Mouse (Mus musculus) adrenal gland, postnatal 36 days (tissue): ENCODE results near the gene Asb2. TPM values are rescaled to one million over a fixed set of nuclear protein-coding genes. Genes with fewer than 3 reads are reported as not detected.

Source experiments
- DNase-seq, 2 experiments: peaks; one replicate each; pipeline ENCODE4 v3.0.0; 2021; ENCODE audit warnings: mixed read lengths in 1 of 2
- total RNA-seq, 2 experiments: library from RNA; stranded (reverse); gene quantifications; 2 replicates each; pipeline ENCODE4 v1.2.3; 2021

Gene Asb2
- total RNA-seq, 2 experiments from 2014 or later: 1.1 to 1.3 TPM

DNA sequence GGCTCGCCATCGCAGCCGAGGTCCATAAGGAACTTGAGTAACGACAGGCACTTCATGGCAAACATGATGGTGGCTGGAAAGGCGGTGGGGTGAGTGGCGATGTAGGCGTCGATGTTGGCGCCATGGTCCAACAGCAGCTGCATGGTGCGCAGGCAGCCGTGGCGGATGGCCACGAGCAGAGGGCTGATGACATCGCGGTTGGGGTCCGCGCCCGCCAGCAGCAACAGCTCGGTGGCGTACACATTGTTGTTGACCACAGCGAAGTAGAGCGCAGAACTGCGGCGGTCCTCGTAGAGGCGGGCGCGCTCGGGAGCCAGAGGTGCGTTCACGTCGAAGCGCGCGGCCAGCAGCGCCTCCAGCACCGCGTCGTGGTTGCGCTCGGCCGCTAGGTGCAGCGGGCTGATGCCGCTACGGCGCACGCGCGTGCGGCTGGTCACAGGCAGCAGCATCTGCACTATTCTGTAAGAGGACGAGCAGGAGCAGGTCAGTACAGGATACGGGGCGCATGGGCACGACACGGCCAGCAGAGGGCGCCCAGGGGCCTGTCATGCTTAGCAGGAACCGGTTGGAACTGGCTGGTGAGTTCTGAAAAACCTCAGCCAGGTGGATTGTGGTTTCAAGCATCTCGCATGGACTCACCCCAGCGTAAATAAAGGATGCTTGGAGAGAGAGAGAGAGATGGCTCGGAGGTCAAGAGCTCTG is 30.5 kb downstream of the Asb2 start:
- DNase-seq: peak; percentile 90 to 93

DNA sequence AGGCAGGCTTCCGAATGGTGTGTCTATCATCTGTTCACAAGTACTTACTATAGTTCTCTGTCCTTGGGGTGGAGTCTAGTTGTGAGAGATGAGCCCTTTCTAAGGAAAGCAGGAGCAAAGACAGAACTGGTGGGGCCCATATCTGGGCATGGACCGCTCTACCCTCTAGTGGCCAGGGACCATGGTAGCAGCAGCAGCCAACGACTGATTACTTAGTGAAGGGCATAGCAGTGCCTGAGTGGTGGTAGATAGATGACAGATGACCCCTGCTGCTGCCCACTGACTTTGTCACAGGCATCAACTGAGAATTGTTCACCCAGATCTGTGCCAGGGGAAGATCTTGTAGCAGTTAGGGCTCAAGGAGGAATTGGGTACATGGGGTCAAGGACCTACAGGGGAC is 33.0 kb downstream of the Asb2 start:
- peak; percentile 61 to 63 for DNase-seq

DNA sequence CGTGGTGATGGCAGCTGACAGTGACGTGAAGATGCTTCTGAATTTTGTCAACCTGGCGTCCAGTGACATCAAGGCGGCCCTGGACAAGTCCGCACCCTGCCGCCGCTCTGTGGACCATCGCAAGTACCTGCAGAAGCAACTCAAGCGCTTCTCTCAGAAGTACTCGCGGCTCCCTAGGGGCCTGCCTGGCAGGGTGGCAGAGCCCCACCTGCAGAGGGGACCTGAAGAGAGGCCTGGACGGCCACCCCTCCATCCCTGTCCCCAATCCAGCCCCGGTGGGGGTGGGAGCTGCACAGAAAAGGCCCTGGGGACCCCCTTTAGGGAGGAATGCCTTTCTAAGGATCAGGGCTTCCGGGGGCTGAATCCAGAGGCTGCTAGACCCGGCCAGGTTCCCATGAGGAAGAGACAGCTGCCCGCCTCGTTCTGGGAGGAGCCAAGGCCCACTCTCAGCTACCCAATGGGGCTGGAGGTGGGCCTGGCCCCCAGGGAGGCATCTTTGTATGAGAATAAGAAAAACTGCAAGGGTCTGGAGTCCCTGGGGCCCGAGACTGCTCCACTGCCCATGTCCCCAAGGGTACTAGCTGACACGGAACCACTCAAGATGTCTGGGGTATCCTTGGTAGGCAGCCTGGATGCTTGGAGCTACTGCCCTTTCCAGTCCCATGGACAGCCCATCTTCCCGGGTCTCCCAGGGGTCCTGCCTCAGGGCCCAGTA is 39.8 kb downstream of the Asb2 start:
- DNase-seq: no peak

DNA sequence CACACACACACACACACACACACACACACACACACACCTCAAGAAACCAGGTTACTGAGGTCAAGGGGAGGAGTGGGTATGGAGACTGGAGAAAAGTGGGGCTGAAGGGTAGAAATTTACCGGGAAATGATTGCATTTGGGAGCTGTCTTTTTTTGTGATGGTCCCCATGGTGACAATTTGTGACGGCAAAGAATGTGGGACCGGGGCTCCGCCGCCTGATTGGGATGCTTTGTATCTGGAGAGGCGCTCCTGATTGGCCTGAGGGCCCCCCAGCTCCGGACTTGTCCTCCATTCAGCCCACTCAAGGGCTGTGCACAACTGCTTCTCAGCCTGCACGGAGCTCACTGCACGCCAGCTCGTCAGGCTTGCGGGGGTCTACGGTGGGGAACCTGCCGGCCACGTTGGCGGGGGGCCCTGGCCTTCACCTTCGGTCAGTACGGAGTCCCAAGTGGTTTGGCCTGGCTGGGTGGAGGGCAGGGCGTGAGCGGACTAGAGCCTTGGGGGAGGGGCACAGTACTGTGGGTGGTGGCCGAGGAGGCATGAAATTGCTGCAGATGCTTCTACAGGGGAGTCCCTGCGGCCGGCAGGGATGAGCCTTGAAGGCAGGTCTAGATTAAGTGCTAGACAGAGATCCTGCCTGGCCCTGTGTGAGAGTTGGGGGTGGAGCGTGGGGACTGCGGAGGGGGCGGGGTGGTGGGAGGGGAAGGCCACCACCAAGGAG is 41.0 kb downstream of the Asb2 start:
- peak in 1 of 2 experiments; percentile 12 for DNase-seq

DNA sequence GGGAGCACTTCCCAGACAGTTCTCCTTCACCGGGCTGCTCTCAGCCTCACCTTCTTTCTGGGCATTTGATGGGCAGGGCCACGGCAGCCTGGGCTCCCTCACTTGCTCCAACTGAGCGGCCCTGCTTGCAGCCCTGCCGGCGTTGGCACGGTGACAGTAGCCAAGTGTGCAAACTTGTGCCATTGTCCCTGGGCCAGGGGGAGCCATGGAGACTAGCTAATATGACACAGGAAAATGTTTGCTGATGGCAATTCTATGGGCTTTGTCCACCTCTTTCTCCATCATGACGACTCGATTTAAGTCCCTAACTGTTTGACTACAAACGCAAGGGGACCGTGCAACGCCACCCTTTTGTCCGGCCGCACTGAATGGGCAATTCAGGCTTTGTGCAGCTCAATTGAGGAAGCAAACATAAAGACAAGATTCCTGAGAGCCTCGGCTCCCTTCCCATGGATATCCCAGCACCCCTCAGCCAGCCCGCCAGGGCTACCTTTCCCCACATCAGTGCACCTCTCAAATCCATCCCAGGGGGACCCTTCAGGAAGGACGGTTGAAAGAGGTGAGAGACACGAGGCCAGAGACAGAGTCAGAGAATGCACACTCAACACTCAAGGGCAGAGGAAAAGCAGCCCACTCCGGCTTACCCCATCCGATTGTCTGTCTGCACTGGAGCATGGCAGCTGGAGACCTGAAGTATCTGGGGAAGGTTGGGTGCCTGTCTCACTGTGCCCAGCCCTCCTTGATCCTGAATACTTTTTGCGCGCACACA is 41.7 kb downstream of the Asb2 start:
- DNase-seq: peak in 1 of 2 experiments; percentile 24

DNA sequence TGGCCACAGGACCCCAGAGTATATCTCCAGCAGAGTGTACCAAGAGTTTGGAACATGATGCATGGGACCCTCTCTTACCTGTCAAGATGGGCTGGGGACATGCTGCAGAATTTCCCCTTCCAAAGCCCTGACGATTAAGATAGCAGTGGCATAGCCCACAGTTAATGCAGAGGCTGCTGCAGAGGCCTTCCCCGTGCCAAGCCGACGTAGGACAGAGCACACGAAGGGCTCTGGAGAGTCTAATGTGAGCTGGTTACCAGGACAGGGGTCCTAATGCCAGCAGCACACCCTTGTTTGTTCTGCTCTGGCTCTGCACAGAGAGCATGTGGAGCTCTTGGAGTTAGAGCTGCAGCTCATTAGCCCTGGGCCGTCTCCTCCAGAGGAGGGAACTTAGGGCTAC is 42.5 kb downstream of the Asb2 start:
- DNase-seq: no peak

DNA sequence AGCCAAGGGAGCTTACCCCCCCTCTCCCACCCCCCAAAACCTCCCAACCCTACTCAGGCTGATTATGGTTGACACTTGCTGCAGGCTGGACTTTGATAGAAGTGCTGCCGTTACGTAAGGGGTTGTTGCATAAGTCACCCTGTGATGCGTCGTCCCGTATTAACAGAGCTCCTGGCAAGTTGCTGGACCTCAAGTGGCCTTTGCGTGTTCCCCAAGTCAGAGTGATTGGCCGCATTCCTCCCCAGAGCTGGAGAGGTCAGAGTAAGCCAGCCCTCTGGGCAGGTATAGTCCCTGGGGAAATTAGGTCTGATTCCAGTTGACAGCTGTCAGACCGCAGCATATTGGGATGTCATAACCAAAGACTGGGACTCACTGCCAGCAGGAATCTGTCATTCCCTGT is 43.9 kb downstream of the Asb2 start:
- peak in 1 of 2 experiments; percentile 41 for DNase-seq

DNA sequence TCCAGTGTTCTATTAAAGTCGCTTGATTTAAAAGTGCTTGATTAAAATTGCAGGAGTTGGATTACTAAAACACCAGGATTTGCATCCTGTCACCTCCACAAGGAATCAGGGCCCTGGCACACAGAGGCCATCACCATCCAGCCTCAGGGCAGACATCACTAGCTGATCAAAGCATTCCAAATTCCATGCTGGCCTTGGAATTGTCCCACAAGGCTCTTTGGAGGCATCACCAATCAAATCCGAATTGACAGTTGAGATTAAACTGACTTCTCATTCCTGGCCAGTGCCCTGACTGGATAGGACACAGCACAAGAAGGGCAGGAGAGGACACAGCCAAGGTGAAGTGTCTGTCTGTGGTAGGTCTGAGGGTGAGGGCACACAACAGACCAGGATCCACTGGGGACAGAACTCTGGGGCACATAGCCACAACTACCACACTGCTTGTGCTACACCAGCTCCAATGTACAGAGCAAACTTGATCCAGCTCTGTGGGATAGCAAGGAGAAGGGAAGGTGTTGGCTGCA is 45.0 kb downstream of the Asb2 start, which contains the start of gene Fam181a:
Fam181a (plus strand) TSS at position 232 of the 524 bp plus-strand sequence.
- peak in 1 of 2 experiments; percentile 24 for DNase-seq

DNA sequence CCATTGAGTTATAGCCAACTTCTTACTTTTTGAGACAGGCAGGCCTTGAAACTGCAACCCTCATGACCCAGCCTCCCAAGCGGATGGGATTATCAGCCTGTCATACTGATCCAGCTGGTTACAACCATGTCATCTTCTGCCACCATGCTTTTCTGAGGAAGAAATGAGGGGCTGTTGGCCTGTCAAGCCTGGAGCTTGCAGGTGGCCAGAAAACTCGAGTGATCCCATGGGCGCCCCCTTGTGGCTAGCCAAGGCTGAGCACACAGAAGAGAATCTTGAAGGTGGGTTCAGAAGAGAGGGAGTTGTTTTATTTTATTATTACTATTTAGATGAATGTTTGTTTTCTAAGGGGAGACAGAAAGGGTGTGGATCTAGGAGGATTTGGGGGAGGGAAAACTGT is 49.1 kb downstream of the Asb2 start:
- DNase-seq: peak; percentile 66 to 83

DNA sequence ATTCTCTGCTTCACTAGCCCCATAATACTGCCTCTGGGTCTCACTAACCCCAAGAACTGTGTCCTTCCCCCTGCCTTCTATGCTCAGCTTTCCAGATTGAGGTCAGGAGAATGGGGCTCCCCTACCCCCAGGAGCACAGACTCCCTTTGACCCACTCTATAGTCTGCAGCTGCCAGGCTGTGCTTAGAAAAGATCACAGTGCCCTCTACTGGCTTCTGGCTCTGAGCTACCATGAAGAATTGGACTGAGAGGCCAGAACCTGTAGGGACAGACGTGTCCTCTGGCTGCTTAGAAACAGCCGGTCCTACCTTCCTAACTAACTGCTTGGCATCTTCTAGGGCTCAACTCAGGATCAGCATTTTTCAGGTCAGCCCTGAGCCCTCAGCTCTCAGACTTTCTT is 49.6 kb downstream of the Asb2 start:
- peak; percentile 41 to 59 for DNase-seq

DNA sequence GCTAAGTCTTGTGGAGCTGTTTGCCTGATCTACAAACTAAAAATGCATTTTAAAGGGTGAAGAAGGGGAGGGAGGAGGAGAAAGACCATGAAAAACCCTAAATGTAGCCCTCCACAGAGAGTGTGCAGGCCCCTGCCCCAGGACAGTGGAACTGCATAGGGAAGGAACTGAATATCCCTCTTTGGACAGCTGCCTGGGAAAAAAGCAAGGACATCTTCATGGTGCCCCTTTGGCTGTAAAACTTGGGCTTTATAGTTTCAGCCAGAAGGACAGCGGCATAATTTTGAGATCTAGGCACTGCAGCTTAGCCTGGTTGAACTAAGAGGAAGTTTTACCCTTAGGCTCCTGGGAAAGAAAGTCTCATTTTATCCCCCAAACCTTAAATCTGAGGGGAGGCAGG is 52.8 kb downstream of the Asb2 start:
- peak in 1 of 2 experiments; percentile 19 for DNase-seq

DNA sequence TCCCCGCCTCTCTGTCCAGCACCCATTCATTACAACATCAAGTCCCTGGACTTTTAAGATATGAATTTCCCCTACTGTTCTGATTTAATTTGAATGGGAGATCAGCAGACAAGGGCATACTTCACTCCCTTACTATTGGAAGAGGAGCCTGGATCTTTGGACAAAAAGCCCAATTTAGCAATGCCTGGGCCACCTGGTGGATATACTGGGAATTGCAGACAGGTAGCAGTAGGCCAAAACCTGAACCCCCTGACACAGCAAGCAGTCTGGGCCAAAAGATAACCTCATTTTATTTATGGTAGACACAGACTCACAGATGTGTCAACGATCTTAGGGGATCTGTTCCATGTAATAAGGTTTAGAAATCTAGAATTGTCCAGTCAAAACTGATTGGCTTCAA is 54.2 kb downstream of the Asb2 start:
- peak; percentile 67 to 72 for DNase-seq

DNA sequence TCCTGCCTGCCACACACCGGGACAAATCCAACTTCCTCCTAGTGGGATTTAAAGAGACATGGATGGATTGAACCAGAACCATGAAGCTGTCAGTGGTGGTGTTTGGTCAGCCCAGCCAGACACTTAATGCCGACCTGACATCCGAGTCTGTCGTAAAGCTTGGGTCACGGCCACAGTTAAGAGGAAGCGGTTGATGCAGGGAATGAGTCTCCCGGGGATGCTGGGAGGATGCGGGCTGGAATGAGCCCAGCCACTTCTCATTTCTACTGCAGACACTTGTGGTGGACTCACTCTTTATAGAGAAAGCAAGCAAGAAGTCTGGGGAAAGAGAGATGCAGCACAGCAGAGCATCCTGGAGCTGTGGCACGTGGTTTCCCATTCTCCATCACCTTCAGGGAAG is 55.3 kb downstream of the Asb2 start:
- DNase-seq: no peak

DNA sequence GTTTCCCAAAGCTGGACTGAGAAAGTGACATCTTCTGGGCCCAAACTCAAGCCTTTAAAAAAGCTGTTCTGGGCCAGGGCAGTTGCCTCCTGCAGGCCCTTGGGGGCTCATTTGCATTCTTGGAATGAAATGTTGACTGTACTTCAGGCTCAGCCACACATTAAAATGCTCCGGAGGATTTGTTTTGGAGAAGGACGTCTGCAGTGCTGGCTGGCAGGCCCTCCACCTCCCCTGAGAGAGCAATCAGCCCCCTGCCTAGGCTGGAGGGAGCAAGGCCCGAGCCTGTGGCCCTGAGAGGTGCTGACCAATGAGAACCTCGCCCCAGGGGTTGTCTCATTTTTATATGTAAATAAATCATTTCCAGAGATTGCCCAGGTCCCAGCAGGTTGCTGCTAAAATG is 59.5 kb downstream of the Asb2 start:
- DNase-seq: no peak

DNA sequence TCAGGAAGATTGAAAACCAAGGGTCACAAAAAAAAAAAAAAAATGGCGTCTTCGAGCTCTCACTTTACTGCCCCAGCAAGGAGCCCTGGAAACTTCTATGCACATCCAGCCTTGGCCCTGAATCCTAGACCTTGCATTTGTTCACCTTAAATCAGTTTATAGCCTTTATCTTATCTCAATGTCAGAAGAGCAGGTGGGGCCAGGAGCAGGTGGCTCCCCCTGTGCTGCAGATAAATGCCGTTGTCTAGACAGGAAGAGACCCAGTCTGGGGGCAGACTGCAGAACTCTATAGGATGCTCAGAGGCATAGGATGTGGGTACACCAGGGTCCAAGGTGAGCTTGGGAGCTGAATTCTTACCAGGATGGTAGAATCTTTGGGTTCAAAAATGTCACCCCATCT is 63.4 kb downstream of the Asb2 start:
- no peak for DNase-seq

DNA sequence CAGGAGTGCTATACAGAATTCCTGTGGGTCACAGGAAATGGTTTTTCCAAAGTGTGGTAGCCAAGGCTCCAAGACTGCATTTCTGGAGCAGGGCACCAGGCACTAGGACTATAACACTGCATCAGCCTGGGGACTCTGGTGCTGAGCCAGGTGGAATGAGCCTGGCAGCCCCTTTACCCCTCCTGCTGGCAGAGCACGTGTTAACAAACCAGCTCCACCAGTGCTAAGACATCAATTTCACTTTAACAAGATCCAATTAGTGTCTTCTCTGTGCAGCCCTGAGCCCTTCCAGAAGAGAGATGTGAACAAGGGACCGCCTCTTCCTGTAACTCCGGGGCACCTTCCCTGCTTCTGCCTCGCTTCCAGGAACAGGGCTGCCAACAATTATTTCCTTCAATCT is 68.5 kb downstream of the Asb2 start:
- no peak for DNase-seq

DNA sequence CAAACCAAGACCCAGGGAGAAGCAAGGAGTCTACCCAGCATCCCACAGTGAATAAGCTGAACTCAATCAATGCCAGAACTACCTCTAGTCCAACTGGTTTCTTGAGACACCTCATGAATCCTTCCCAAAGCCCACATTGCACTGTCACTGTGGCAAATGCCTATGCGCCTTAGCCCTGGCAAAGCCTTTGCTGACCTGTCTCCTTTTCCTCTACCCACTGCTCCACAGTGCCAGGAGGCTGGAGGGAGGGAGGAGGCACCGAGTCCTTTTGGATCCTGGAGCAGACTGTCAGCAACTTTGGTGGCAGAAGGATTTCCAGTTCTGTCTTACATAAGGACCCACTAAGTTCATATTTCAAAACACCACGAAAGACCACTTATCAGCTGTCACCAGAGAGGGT is 72.4 kb downstream of the Asb2 start:
- DNase-seq: no peak

DNA sequence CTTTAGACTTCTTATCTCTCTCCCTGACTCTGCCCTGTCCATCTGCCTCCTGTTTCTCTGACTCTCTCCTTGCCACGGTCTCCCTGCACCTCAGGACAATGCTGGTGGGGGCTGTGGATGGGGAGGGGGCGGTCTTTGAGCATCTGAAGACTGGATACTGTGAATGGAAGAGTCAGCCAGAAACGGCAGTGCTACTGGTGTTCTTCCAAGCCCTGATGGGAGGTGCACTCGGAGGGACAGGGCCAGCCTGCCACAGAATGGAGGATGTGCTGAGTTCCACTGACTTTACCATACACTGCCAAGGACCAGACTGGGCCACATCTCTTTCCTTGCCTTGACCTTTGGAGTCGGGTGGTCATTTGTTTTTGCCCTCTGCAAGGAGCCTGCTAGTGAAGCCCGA is 72.9 kb downstream of the Asb2 start:
- no peak for DNase-seq

DNA sequence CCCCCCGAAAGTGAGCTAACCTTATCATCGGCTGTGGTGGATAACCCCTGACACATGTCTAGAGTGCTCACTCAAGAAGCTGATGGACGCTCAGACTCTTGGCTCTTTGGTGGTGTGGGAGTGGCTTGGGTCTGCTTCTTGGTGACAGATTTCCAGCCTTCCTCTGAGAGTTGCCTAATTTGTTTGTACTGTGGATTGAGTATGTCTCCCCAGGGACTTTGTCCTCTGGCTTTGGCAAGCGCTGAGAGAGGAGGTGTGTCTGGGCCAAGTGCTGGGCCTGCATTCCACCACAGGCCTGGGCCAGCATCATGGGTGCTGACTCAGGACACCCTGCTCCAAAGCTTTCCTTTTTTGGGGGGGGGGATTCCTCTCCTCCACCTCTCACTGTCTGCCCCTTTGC is 73.9 kb downstream of the Asb2 start:
- peak; percentile 23 to 40 for DNase-seq

DNA sequence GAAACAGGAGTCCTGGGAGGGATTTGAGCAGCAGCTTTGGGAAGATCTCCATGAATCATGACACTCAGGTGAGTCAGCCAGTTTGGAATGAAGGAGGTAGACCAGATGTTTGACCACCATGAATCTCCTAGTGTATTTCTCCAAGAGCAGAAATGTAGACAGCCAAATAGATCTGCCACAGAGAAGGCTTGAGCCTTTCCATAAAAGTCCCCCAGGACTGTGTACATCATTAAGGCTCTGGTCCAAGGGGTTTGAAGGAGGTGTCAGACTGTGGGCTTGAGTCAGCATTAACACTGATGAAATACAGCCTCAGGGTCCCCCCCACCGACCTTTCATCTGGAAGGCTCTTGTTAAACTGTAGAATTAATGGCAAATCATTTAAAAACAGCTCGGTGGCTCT is 74.3 kb downstream of the Asb2 start:
- no peak for DNase-seq

DNA sequence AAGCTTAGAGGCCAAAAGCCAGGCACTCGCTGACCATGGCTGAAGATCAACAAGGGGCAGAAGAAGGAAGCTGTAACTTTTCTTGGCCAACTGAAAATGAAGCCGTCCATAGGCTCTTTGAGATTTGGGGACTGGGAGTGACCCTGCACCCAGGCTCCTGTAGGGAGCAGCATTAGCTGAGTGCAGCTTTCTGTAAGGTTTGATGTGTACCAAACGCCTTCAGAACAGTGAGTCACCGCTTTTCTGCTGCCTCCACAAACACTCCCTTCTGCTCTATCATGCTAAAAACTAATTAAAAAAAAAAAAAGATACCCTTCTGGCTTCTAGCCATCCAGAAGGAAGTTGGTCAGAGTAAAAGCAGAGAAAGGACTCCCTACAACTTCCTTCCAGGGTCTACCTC is 79.4 kb downstream of the Asb2 start:
- no peak for DNase-seq

DNA sequence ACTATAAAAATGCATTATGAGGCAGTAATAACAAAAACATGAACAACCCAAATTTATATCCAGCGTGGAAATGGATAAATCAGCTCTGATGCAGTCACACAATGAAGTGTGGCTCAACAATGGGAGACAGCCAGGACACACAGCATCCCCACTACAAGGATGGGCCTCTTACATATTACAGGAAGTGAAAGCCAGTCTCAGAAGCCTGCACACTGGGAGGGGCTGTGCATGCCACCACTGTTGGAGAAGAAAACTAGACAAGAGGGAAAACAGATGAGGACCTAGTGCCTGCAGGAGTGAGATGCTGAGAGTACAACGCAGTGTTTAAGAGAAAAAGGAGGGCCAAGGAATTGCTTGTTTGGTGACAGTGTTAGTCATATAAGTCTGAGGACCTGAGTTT is 82.1 kb downstream of the Asb2 start:
- DNase-seq: no peak
